Mouse (Mus musculus) mouse embryonic stem cell (cell line): Measurements from ENCODE around the gene Crebl2.

ENCODE experiments used
- in situ Hi-C, 2 experiments: fragments of 300-500 bp; cut with MboI; formaldehyde crosslinking; loops; 1 replicate in 1 of 2; 3 replicates in 1 of 2; pipeline ENCODE4 v1.14.3; 2019 to 2020; ENCODE audit warnings: low sequenced_read_pairs in 2 of 2, low pct_unique_long_range_greater_than_20kb in 1 of 2, mixed read lengths in 1 of 2; ENCODE audit not compliant: unreplicated experiment in 1 of 2

Crebl2 gene

GRCm38 (mm10) chr6:134829786-134830700 lies at the start of gene Crebl2:
Gene Crebl2, plus strand, starts transcription at chr6:134830154.
- in situ Hi-C loops: loop anchor here in 1 of 2 experiments (10.0 kb wide), 1 partner anchor 175 kb away; no protein-coding TSS in a partner anchor

- in situ Hi-C loops: no loop called here
Measured at GRCm38 (mm10) chr6:134781494-134781913, 48.5 kb upstream of the Crebl2 start.

- in situ Hi-C loops: no loop called here
Measured at GRCm38 (mm10) chr6:134782900-134783299, 47.1 kb upstream of the Crebl2 start.

GRCm38 (mm10) chr6:134786426-134786825 lies 43.5 kb upstream of the Crebl2 start:
- in situ Hi-C loops: no loop called here

- in situ Hi-C loops: no loop called here
Measured at GRCm38 (mm10) chr6:134789100-134789499, 40.9 kb upstream of the Crebl2 start.

GRCm38 (mm10) chr6:134791251-134792118 lies 38.5 kb upstream of the Crebl2 start:
- in situ Hi-C loops: no loop called here

GRCm38 (mm10) chr6:134792141-134793045 lies 37.6 kb upstream of the Crebl2 start, which contains the start of gene Dusp16:
Gene Dusp16, minus strand, starts transcription at chr6:134792625.
- in situ Hi-C loops: no loop called here

GRCm38 (mm10) chr6:134793046-134793806 lies 36.7 kb upstream of the Crebl2 start:
- in situ Hi-C loops: no loop called here

GRCm38 (mm10) chr6:134793911-134794520 lies 35.9 kb upstream of the Crebl2 start:
- in situ Hi-C loops: no loop called here

- in situ Hi-C loops: no loop called here
Measured at GRCm38 (mm10) chr6:134796297-134796696, 33.7 kb upstream of the Crebl2 start.

- in situ Hi-C loops: no loop called here
Measured at GRCm38 (mm10) chr6:134801483-134801882, 28.5 kb upstream of the Crebl2 start.

GRCm38 (mm10) chr6:134802641-134803043 lies 27.3 kb upstream of the Crebl2 start:
- in situ Hi-C loops: no loop called here

- in situ Hi-C loops: no loop called here
Measured at GRCm38 (mm10) chr6:134804736-134805277, 25.1 kb upstream of the Crebl2 start.

- in situ Hi-C loops: no loop called here
Measured at GRCm38 (mm10) chr6:134806130-134806529, 23.8 kb upstream of the Crebl2 start.

- in situ Hi-C loops: no loop called here
Measured at GRCm38 (mm10) chr6:134807091-134807490, 22.9 kb upstream of the Crebl2 start.

GRCm38 (mm10) chr6:134807794-134808193 lies 22.2 kb upstream of the Crebl2 start:
- in situ Hi-C loops: no loop called here

GRCm38 (mm10) chr6:134813066-134813465 lies 16.9 kb upstream of the Crebl2 start:
- in situ Hi-C loops: no loop called here
